ENCODE assay signal across 26 mouse cellular contexts in the genomic region with DNA sequence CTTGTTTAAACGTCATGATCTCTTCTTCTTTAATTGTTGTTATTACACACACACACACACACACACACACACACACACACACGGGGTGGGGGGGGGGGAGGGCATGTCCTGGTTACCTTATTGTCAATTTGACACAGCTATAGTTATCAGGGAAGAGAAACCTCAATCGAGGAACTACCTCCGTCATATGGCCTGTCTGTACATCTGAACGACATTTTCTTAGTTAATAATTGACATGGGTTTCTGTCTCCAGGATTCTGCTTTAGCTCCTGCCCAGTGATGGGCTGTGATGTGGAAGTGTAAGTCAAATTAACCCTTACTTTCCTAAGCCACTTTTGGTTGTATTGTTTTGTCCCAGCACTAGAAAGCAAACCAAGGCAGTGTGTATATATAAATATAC.
DNase-seq lines count a peak whose midpoint lies in the region; ATAC-seq and TF ChIP-seq lines count a peak whose summit lies in the region.
"Had no signal": no experiment of that assay in that cellular context is flagged by ENCODE, and none has a peak within 500 bp of the region (broad histone marks: within the 10 kb centered on the region; RNA-seq: fewer than 3 reads in every experiment).

No protein-coding gene starts in this region.

- H3K4me1 ChIP-seq in intestine, embryonic 14.5 days (replicated peaks; ENCODE audit: control insufficient read depth, insufficient read depth, low read length), result no peaks in the 10 kb centered on the region
- no peaks in the 10 kb centered on the region for H3K4me1 ChIP-seq in intestine, postnatal 0 days (replicated peaks; ENCODE audit: control insufficient read depth, insufficient read depth, low read length)
- no peaks in the 10 kb centered on the region for H3K4me1 ChIP-seq in kidney, embryonic 16.5 days (ENCODE audit: insufficient read depth, low read length)
- H3K4me1 ChIP-seq in intestine, embryonic 15.5 days (replicated peaks), result no peaks in the 10 kb centered on the region
- H3K4me1 ChIP-seq: forebrain, embryonic 12.5 days had no signal

- no peak overlapping the region for H3K4me3 ChIP-seq in intestine, embryonic 14.5 days (ENCODE audit: low read depth, low read length)
- H3K4me3 ChIP-seq in intestine, postnatal 0 days (ENCODE audit: low read depth, low read length), result no peak overlapping the region
- no peak overlapping the region for H3K4me3 ChIP-seq in kidney, embryonic 16.5 days (ENCODE audit: low read length)
- H3K4me3 ChIP-seq in intestine, embryonic 15.5 days (replicated peaks), result no peak overlapping the region
- H3K4me3 ChIP-seq: embryonic facial prominence, embryonic 10.5 days; embryonic facial prominence, embryonic 12.5 days; forebrain, embryonic 12.5 days had no signal

- no peak overlapping the region for H3K4me2 ChIP-seq in intestine, embryonic 14.5 days (ENCODE audit: low read length)
- H3K4me2 ChIP-seq in intestine, postnatal 0 days (replicated peaks; ENCODE audit: low read depth), result no peak overlapping the region
- no peak overlapping the region for H3K4me2 ChIP-seq in kidney, embryonic 16.5 days (replicated peaks; ENCODE audit: low read depth, low read length)
- no peak overlapping the region for H3K4me2 ChIP-seq in intestine, embryonic 15.5 days (replicated peaks)
- H3K4me2 ChIP-seq: embryonic facial prominence, embryonic 12.5 days; forebrain, embryonic 12.5 days had no signal

- H3K27ac ChIP-seq in intestine, embryonic 14.5 days (ENCODE audit: low read depth), result no peak overlapping the region
- no peak overlapping the region for H3K27ac ChIP-seq in intestine, postnatal 0 days (ENCODE audit: low read depth, low read length)
- no peak overlapping the region for H3K27ac ChIP-seq in kidney, embryonic 16.5 days (ENCODE audit: low read length)
- H3K27ac ChIP-seq in intestine, embryonic 15.5 days, result no peak overlapping the region
- H3K27ac ChIP-seq: embryonic facial prominence, embryonic 10.5 days; embryonic facial prominence, embryonic 12.5 days; forebrain, embryonic 12.5 days had no signal

- H3K27me3 ChIP-seq in intestine, embryonic 14.5 days (replicated peaks; ENCODE audit: control insufficient read depth, insufficient read depth, low read length), result no peaks in the 10 kb centered on the region
- H3K27me3 ChIP-seq in intestine, postnatal 0 days (replicated peaks; ENCODE audit: control insufficient read depth, insufficient read depth, low read length), result no peaks in the 10 kb centered on the region
- no peaks in the 10 kb centered on the region for H3K27me3 ChIP-seq in kidney, embryonic 16.5 days (ENCODE audit: insufficient read depth, low read length)
- no peaks in the 10 kb centered on the region for H3K27me3 ChIP-seq in intestine, embryonic 15.5 days (replicated peaks)
- H3K27me3 ChIP-seq: CH12.LX; embryonic facial prominence, embryonic 12.5 days; forebrain, embryonic 12.5 days; Patski had no signal

- no peaks in the 10 kb centered on the region for H3K36me3 ChIP-seq in intestine, embryonic 14.5 days (ENCODE audit: control insufficient read depth, insufficient read depth, low read length)
- H3K36me3 ChIP-seq in intestine, postnatal 0 days (ENCODE audit: control insufficient read depth, insufficient read depth), result no peaks in the 10 kb centered on the region
- no peaks in the 10 kb centered on the region for H3K36me3 ChIP-seq in kidney, embryonic 16.5 days (ENCODE audit: insufficient read depth, low read length)
- H3K36me3 ChIP-seq in intestine, embryonic 15.5 days, result no peaks in the 10 kb centered on the region
- H3K36me3 ChIP-seq: embryonic facial prominence, embryonic 10.5 days; embryonic facial prominence, embryonic 12.5 days; forebrain, embryonic 12.5 days; G1E had no signal

- no peak for TF ChIP-seq CTCF in intestine, postnatal 0 days (IDR thresholded peaks at IDR 0.05; ENCODE audit: low read depth)

- no peak for DNase-seq in intestine, embryonic 14.5 days (ENCODE audit: low spot score)
- DNase-seq in kidney, postnatal 14 days, result no peak
- DNase-seq in retina, embryonic 14.5 days (ENCODE audit: low spot score), result peak; percentile 4
- DNase-seq in retina, postnatal 1 day, result no peak
- DNase-seq in urinary bladder, postnatal 10 days (ENCODE audit: low spot score), result no peak
- DNase-seq: adrenal gland, adult 8-10 months; adrenal gland, postnatal 14 days; adrenal gland, postnatal 36 days; B cell, adult 2 months; cerebellum, adult 11-12 months; cerebellum, adult 2 months; cerebellum, adult 9-10 months; cerebellum, postnatal 10 days; cerebellum, postnatal 25 days had no signal

- WGBS in intestine, embryonic 14.5 days, result 49% methylated on average over 5 of the region's 5 CpGs
- 19% methylated on average over 5 of the region's 5 CpGs for WGBS in intestine, postnatal 0 days
- WGBS in kidney, embryonic 16.5 days, result 61% methylated on average over 5 of the region's 5 CpGs
- WGBS in intestine, embryonic 15.5 days, result 38% methylated on average over 5 of the region's 5 CpGs

- no peaks in the 10 kb centered on the region for H3K9me3 ChIP-seq in intestine, embryonic 14.5 days (ENCODE audit: control insufficient read depth, low read length)
- no peaks in the 10 kb centered on the region for H3K9me3 ChIP-seq in intestine, postnatal 0 days (ENCODE audit: control insufficient read depth)
- H3K9me3 ChIP-seq in kidney, embryonic 16.5 days (ENCODE audit: low read length), result no peaks in the 10 kb centered on the region
- no peaks in the 10 kb centered on the region for H3K9me3 ChIP-seq in intestine, embryonic 15.5 days
- H3K9me3 ChIP-seq: embryonic facial prominence, embryonic 10.5 days; embryonic facial prominence, embryonic 12.5 days; forebrain, embryonic 12.5 days had no signal

- H3K9ac ChIP-seq in intestine, embryonic 14.5 days (ENCODE audit: low read length), result no peak overlapping the region
- no peak overlapping the region for H3K9ac ChIP-seq in intestine, postnatal 0 days (ENCODE audit: low read depth, low read length)
- no peak overlapping the region for H3K9ac ChIP-seq in kidney, embryonic 16.5 days (replicated peaks; ENCODE audit: low read length)
- H3K9ac ChIP-seq in intestine, embryonic 15.5 days, result no peak overlapping the region
- H3K9ac ChIP-seq: embryonic facial prominence, embryonic 12.5 days; forebrain, embryonic 12.5 days had no signal

- ATAC-seq in intestine, embryonic 14.5 days (replicated peaks; ENCODE audit: low FRiP score, low TSS enrichment, low read depth), result peak; percentile 66
- no peak for ATAC-seq in intestine, postnatal 0 days
- ATAC-seq in kidney, embryonic 16.5 days (ENCODE audit: low FRiP score, low TSS enrichment), result peak; percentile 69; the same call in 1 of the 2 replicates
- ATAC-seq in intestine, embryonic 15.5 days, result peak; percentile 88
- ATAC-seq: activated CD4-positive, CD25-positive, alpha-beta regulatory T cell, adult 4 months; CD4-positive, CD25-positive, alpha-beta regulatory T cell, adult 4 months; forebrain, embryonic 14.5 days; Patski had no signal
